Mouse (Mus musculus) forebrain, embryonic 11.5 days (tissue): ENCODE results near the gene Ptprm. TPM values are rescaled to one million over a fixed set of nuclear protein-coding genes. Genes with fewer than 3 reads are reported as not detected.

Experiments used
- ATAC-seq: fragments of 200-750 bp; cut with Nextera tagmentation; replicated peaks from 2 replicates; pipeline ENCODE4 v1.8.0; 2017; ENCODE audit warnings: moderate TSS enrichment; ENCODE audit not compliant: low FRiP score
- DNase-seq: peaks from one replicate; pipeline ENCODE4 v3.0.0-alpha.2; 2017; ENCODE audit warnings: low spot score
- H3K27ac ChIP-seq: fragments of 300-500 bp; sonication (generic); 2 replicates; pipeline ENCODE4 v1.5.1; 2014; ENCODE audit warnings: low read depth, low read length
- H3K27me3 ChIP-seq: fragments of 300-500 bp; sonication (generic); 2 replicates; pipeline ENCODE4 v1.6.1; 2014; ENCODE audit warnings: mild to moderate bottlenecking, low read length, mixed read lengths; ENCODE audit not compliant: control insufficient read depth, insufficient read depth
- H3K36me3 ChIP-seq: fragments of 300-500 bp; sonication (generic); 2 replicates; pipeline ENCODE4 v1.6.1; 2014; ENCODE audit warnings: mild to moderate bottlenecking, low read length, moderate library complexity, mixed read lengths; ENCODE audit not compliant: control insufficient read depth, insufficient read depth
- H3K4me1 ChIP-seq: fragments of 300-500 bp; sonication (generic); replicated peaks from 2 replicates; pipeline ENCODE4 v1.6.1; 2014; ENCODE audit warnings: low read length, mixed read lengths; ENCODE audit not compliant: control insufficient read depth, insufficient read depth
- H3K4me2 ChIP-seq: fragments of 300-500 bp; sonication (generic); 2 replicates; pipeline ENCODE4 v1.6.1; 2014; ENCODE audit warnings: low read depth, mild to moderate bottlenecking, low read length, moderate library complexity, mixed read lengths; ENCODE audit not compliant: severe bottlenecking
- H3K4me3 ChIP-seq: fragments of 300-500 bp; sonication (generic); 2 replicates; pipeline ENCODE4 v1.5.1; 2014; ENCODE audit warnings: low read depth, low read length
- H3K9ac ChIP-seq: fragments of 300-500 bp; sonication (generic); 2 replicates; pipeline ENCODE4 v1.6.1; 2014; ENCODE audit warnings: low read length
- H3K9me3 ChIP-seq: fragments of 300-500 bp; sonication (generic); 2 replicates; pipeline ENCODE4 v1.6.1; 2016; ENCODE audit warnings: low read length, mixed read lengths; ENCODE audit not compliant: control insufficient read depth
- WGBS: fragments of 180-500 bp; shearing (Covaris S2); extraction: QIAGEN DNeasy Blood & Tissue Kit; methylation state at CpG from one replicate; pipeline ENCODE4 v1.1.7; 2014; 5-methylcytosine and 5-hydroxymethylcytosine counted together
- polyA plus RNA-seq: library from polyadenylated mRNA; unstranded; fragments of >200 nt; fragmentation: Nextera tagmentation; extraction: Ambion mirVana; gene quantifications from 2 replicates; pipeline ENCODE4 v1.2.1, GENCODE M21; 2014

The Ptprm gene
- polyA plus RNA-seq, 1 experiment from 2014 or later, result 11.7 TPM

DNA sequence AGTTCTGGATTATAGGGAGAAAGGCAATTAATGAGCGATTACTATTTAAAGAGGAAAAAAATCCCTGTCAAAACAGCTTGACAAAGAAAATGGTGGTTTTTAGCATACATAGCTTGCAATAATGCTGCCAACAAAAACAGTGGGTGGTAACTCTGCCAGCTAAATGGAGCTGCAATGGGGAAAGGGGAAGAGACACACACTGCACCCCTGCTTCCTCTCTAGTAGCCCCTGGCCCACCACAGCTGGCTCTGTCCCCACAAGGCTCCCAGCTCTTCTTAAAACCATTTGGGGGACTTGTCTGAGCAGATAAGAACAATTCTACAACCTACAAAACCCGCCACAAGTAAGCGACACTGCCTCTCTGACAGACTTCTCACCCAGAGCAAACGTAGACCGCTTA, 145.7 kb downstream of the Ptprm start:
- no peak overlapping the region for H3K9ac ChIP-seq
- ATAC-seq (no peak), DNase-seq (no peak)
- H3K4me3 ChIP-seq, result no peak overlapping the region
- 87% methylated on average over 5 of the region's 5 CpGs for WGBS
- no peaks in the 10 kb centered on the region for H3K9me3 ChIP-seq
- no peaks in the 10 kb centered on the region for H3K36me3 ChIP-seq
- no peak overlapping the region for H3K27ac ChIP-seq
- H3K4me1 ChIP-seq, result no peaks in the 10 kb centered on the region; the same call in 1 of the 2 replicates
- H3K4me2 ChIP-seq, result no peak overlapping the region
- H3K27me3 ChIP-seq, result no peaks in the 10 kb centered on the region

- H3K9me3 ChIP-seq, result no peaks in the 10 kb centered on the region
- no peaks in the 10 kb centered on the region for H3K36me3 ChIP-seq
- no peak overlapping the region for H3K9ac ChIP-seq
- no peak overlapping the region for H3K4me3 ChIP-seq
- WGBS, result 91% methylated on average over 4 of the region's 4 CpGs
- H3K27me3 ChIP-seq, result no peaks in the 10 kb centered on the region
- H3K4me2 ChIP-seq, result no peak overlapping the region
- no peaks in the 10 kb centered on the region for H3K4me1 ChIP-seq
- DNase-seq, result no peak
- no peak for ATAC-seq
- no peak overlapping the region for H3K27ac ChIP-seq
These were observed 147.3 kb downstream of the Ptprm start for GRCm38 (mm10) chr17:67206984-67207383.

DNA sequence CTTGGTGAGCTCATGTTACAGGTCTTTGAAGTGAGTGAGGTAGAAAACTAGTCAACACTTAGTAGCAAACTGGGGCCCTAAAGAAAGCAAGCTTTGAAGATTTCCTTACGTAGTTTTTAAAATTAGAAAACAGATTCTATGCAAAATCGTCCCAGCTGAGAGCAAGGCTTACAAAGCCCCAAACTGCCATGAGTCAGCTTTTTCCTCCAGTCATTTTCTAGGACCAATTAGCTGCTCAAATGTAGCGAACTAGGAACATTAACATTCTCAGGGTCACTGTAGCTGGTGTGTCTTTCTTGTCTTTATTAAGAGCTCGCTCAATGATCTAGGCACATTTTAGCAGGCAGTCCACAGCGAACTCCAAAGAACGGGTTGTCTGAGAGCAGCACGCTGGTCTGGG, 153.1 kb downstream of the Ptprm start:
- DNase-seq (no peak), ATAC-seq (no peak)
- H3K27ac ChIP-seq, result no peak overlapping the region
- H3K27me3 ChIP-seq, result no peaks in the 10 kb centered on the region
- H3K9me3 ChIP-seq, result no peaks in the 10 kb centered on the region
- no peaks in the 10 kb centered on the region for H3K36me3 ChIP-seq
- H3K4me2 ChIP-seq, result no peak overlapping the region
- no peak overlapping the region for H3K4me3 ChIP-seq
- H3K9ac ChIP-seq, result no peak overlapping the region
- WGBS, result 23% methylated on average over 7 of the region's 7 CpGs
- H3K4me1 ChIP-seq, result no peaks in the 10 kb centered on the region

GRCm38 (mm10) chr17:67193728-67194127, 160.5 kb downstream of the Ptprm start:
- no peak for DNase-seq
- no peak overlapping the region for H3K27ac ChIP-seq
- 73% methylated on average over 5 of the region's 5 CpGs for WGBS
- H3K27me3 ChIP-seq, result no peaks in the 10 kb centered on the region
- no peak overlapping the region for H3K9ac ChIP-seq
- H3K4me1 ChIP-seq, result no peaks in the 10 kb centered on the region
- H3K9me3 ChIP-seq, result no peaks in the 10 kb centered on the region
- H3K4me3 ChIP-seq, result no peak overlapping the region
- no peaks in the 10 kb centered on the region for H3K36me3 ChIP-seq
- ATAC-seq, result no peak
- no peak overlapping the region for H3K4me2 ChIP-seq

DNA sequence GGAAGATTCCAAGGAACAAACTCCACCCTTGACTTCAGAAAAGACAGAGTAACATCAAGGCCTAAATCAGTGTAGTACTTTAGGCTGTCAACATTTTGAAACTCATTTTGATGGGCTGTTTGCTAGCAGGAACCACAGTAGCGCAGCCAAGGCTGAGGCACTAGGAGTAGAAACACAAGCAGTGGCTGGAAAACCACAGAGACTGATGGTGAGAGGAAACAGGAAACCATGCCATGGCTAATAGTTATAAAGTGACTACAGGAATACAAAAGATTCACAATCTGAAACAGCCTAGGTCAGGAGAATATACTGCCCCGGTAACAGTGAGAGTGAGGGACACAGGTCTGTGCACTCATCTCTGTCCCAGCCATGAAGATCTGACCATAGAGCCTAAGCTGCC, 165.7 kb downstream of the Ptprm start:
- no peak overlapping the region for H3K27ac ChIP-seq
- no peaks in the 10 kb centered on the region for H3K4me1 ChIP-seq
- no peak overlapping the region for H3K9ac ChIP-seq
- WGBS, result 95% methylated on average over 2 of the region's 2 CpGs
- DNase-seq, result no peak
- H3K4me2 ChIP-seq, result no peak overlapping the region
- no peaks in the 10 kb centered on the region for H3K9me3 ChIP-seq
- no peaks in the 10 kb centered on the region for H3K36me3 ChIP-seq
- ATAC-seq, result no peak
- H3K4me3 ChIP-seq, result no peak overlapping the region
- H3K27me3 ChIP-seq, result no peaks in the 10 kb centered on the region

GRCm38 (mm10) chr17:67186879-67187278, 167.4 kb downstream of the Ptprm start:
- Histone ChIP-seq H3K4me1 (no peaks in the 10 kb centered on the region), H3K9ac (no peak overlapping the region), H3K4me2 (no peak overlapping the region), H3K9me3 (no peaks in the 10 kb centered on the region), H3K4me3 (no peak overlapping the region), H3K36me3 (no peaks in the 10 kb centered on the region), H3K27ac (no peak overlapping the region), H3K27me3 (no peaks in the 10 kb centered on the region)
- no peak for ATAC-seq
- DNase-seq, result no peak
- whole genome bisulfite sequencing, result 73% methylated on average over 6 of the region's 6 CpGs

DNA sequence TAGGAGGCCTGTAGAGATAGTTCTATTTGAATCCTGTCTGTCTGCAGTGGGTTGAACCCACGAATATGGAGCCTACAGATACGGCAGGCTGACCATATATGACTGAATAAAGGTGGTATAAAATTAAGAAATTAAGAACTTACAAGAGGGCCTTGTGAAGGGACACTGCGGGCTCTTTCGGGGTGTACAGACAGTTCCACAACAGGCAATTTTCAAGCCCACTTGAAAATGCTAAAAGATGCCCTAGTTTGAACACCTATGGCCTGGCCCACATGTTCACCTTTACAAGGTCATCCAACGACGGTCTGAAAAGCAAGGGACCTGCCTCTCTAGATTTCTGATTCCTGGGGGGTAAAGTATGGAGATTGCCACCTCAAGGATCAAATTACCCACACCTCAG, 168.3 kb downstream of the Ptprm start:
- 91% methylated on average over 6 of the region's 6 CpGs for WGBS
- H3K27me3 ChIP-seq, result no peaks in the 10 kb centered on the region
- no peak overlapping the region for H3K9ac ChIP-seq
- ATAC-seq (no peak), DNase-seq (no peak)
- no peaks in the 10 kb centered on the region for H3K36me3 ChIP-seq
- no peaks in the 10 kb centered on the region for H3K9me3 ChIP-seq
- no peak overlapping the region for H3K4me3 ChIP-seq
- no peaks in the 10 kb centered on the region for H3K4me1 ChIP-seq
- no peak overlapping the region for H3K27ac ChIP-seq
- no peak overlapping the region for H3K4me2 ChIP-seq

DNA sequence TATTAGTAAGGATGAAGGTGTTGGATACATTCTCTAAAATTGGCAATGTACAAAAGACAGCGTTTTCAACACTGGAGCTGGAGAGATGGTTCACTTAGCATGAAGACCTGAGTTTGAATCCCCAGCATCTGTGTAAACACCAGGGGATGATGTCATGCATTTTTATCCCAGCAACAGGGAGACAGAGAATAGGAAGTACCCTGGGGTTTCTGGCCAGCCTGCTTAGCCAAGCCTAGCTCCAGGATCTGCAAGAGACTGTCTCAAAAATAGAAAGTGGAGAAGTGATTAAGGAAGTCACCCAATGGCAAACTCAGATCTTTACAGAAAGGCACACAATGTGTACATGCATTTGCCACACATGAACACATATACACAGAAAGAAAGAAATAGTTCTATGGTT, 174.8 kb downstream of the Ptprm start:
- no peaks in the 10 kb centered on the region for H3K4me1 ChIP-seq
- H3K9ac ChIP-seq, result no peak overlapping the region
- H3K4me2 ChIP-seq, result no peak overlapping the region
- H3K4me3 ChIP-seq, result no peak overlapping the region
- no peak for DNase-seq
- H3K9me3 ChIP-seq, result no peaks in the 10 kb centered on the region
- no peak overlapping the region for H3K27ac ChIP-seq
- 88% methylated on average over 1 of the region's 1 CpGs for WGBS
- no peak for ATAC-seq
- no peaks in the 10 kb centered on the region for H3K27me3 ChIP-seq
- H3K36me3 ChIP-seq, result no peaks in the 10 kb centered on the region

- Histone ChIP-seq H3K4me3 (no peak overlapping the region), H3K9me3 (no peaks in the 10 kb centered on the region), H3K4me1 (no peaks in the 10 kb centered on the region), H3K27ac (no peak overlapping the region), H3K9ac (no peak overlapping the region), H3K27me3 (no peaks in the 10 kb centered on the region), H3K4me2 (no peak overlapping the region), H3K36me3 (no peaks in the 10 kb centered on the region)
- WGBS, result 82% methylated on average over 5 of the region's 5 CpGs
- DNase-seq (no peak), ATAC-seq (no peak)
These were observed 175.5 kb downstream of the Ptprm start for GRCm38 (mm10) chr17:67178686-67179265.
